Mouse (Mus musculus) CD4-positive, CD25-positive, alpha-beta regulatory T cell, adult 2 months (primary cell): ENCODE measurements around the gene Nfyb.
A peak's percentile ranks its signal among the peaks of the same experiment; 100 is the strongest.

Experiments
- DNase-seq: peaks from one replicate; pipeline ENCODE4 v3.0.0-alpha.2; 2012; ENCODE audit warnings: low read depth, low spot score

The Nfyb gene

GRCm38 (mm10) chr10:82779831-82780230 is 15.9 kb upstream of the Nfyb start:
- no peak for DNase-seq

GRCm38 (mm10) chr10:82778791-82779549 is 15.0 kb upstream of the Nfyb start:
- peak; percentile 53 for DNase-seq

GRCm38 (mm10) chr10:82777886-82778285 is 13.9 kb upstream of the Nfyb start:
- peak; percentile 12 for DNase-seq

- no peak for DNase-seq
Observed at GRCm38 (mm10) chr10:82777075-82777474, 13.1 kb upstream of the Nfyb start.

GRCm38 (mm10) chr10:82774841-82775240 is 10.9 kb upstream of the Nfyb start:
- DNase-seq: no peak

- no peak for DNase-seq
Observed at GRCm38 (mm10) chr10:82771595-82772170, 7.7 kb upstream of the Nfyb start.

GRCm38 (mm10) chr10:82770713-82771112 is 6.8 kb upstream of the Nfyb start:
- no peak for DNase-seq

- DNase-seq: no peak
Observed at GRCm38 (mm10) chr10:82768901-82769300, 5.0 kb upstream of the Nfyb start.

- DNase-seq: no peak
Observed at GRCm38 (mm10) chr10:82762756-82763681, 925 bp downstream of the Nfyb start.

- no peak for DNase-seq
Observed at GRCm38 (mm10) chr10:82761037-82761811, 2.7 kb downstream of the Nfyb start.

- DNase-seq: no peak
Observed at GRCm38 (mm10) chr10:82759706-82760105, 4.2 kb downstream of the Nfyb start.

GRCm38 (mm10) chr10:82758878-82759277 is 5.1 kb downstream of the Nfyb start:
- no peak for DNase-seq

GRCm38 (mm10) chr10:82758368-82758767 is 5.6 kb downstream of the Nfyb start:
- no peak for DNase-seq

GRCm38 (mm10) chr10:82757341-82757740 is 6.6 kb downstream of the Nfyb start:
- no peak for DNase-seq

- DNase-seq: no peak
Observed at GRCm38 (mm10) chr10:82756466-82756865, 7.5 kb downstream of the Nfyb start.

GRCm38 (mm10) chr10:82755213-82755890 is 8.6 kb downstream of the Nfyb start:
- no peak for DNase-seq

GRCm38 (mm10) chr10:82754642-82755041 is 9.3 kb downstream of the Nfyb start:
- DNase-seq: no peak

- DNase-seq: no peak
Observed at GRCm38 (mm10) chr10:82752921-82753320, 11.0 kb downstream of the Nfyb start.

- no peak for DNase-seq
Observed at GRCm38 (mm10) chr10:82750778-82751177, 13.2 kb downstream of the Nfyb start.

- DNase-seq: no peak
Observed at GRCm38 (mm10) chr10:82746988-82747850, 16.7 kb downstream of the Nfyb start.
